Mouse (Mus musculus) limb, embryonic 15.5 days (tissue): ENCODE results near the gene Daam2. TPM values are rescaled to one million over a fixed set of nuclear protein-coding genes. Genes with fewer than 3 reads are reported as not detected.

Experiments
- ATAC-seq: fragments of 200-750 bp; cut with Nextera tagmentation; 2 replicates; pipeline ENCODE4 v1.8.0; 2017; ENCODE audit warnings: low read depth, moderate TSS enrichment; ENCODE audit not compliant: insufficient number of reproducible peaks, low FRiP score, low TSS enrichment
- H3K27ac ChIP-seq: fragments of 300-500 bp; sonication (generic); 2 replicates; pipeline ENCODE4 v1.5.1; 2015; ENCODE audit warnings: moderate library complexity, mild to moderate bottlenecking, inconsistent platforms
- H3K27me3 ChIP-seq: fragments of 300-500 bp; sonication (generic); 2 replicates; pipeline ENCODE4 v1.6.1; 2015; ENCODE audit warnings: inconsistent platforms
- H3K36me3 ChIP-seq: fragments of 300-500 bp; sonication (generic); 2 replicates; pipeline ENCODE4 v1.6.1; 2015; ENCODE audit warnings: inconsistent platforms
- H3K4me1 ChIP-seq: fragments of 300-500 bp; sonication (generic); 2 replicates; pipeline ENCODE4 v1.6.1; 2015; ENCODE audit warnings: inconsistent platforms
- H3K4me2 ChIP-seq: fragments of 300-500 bp; sonication (generic); 2 replicates; pipeline ENCODE4 v1.6.1; 2015; ENCODE audit warnings: mild to moderate bottlenecking, inconsistent platforms
- H3K4me3 ChIP-seq: fragments of 300-500 bp; sonication (generic); 2 replicates; pipeline ENCODE4 v1.5.1; 2015; ENCODE audit warnings: mild to moderate bottlenecking, inconsistent platforms
- H3K9ac ChIP-seq: fragments of 300-500 bp; sonication (generic); 2 replicates; pipeline ENCODE4 v1.6.1; 2015; ENCODE audit warnings: inconsistent platforms
- H3K9me3 ChIP-seq: fragments of 300-500 bp; sonication (generic); 2 replicates; pipeline ENCODE4 v1.6.1; 2016; ENCODE audit warnings: inconsistent platforms
- WGBS: fragments of 180-500 bp; shearing (Covaris S2); methylation state at CpG from one replicate; pipeline ENCODE4 v1.1.7; 2015; 5-methylcytosine and 5-hydroxymethylcytosine counted together
- polyA plus RNA-seq: library from polyadenylated mRNA; unstranded; fragments of >200 nt; fragmentation: Nextera tagmentation; extraction: Ambion mirVana; gene quantifications from 2 replicates; pipeline ENCODE4 v1.2.1, GENCODE M21; 2015

Daam2 gene
- polyA plus RNA-seq, 1 experiment from 2014 or later, result 9.9 TPM

DNA sequence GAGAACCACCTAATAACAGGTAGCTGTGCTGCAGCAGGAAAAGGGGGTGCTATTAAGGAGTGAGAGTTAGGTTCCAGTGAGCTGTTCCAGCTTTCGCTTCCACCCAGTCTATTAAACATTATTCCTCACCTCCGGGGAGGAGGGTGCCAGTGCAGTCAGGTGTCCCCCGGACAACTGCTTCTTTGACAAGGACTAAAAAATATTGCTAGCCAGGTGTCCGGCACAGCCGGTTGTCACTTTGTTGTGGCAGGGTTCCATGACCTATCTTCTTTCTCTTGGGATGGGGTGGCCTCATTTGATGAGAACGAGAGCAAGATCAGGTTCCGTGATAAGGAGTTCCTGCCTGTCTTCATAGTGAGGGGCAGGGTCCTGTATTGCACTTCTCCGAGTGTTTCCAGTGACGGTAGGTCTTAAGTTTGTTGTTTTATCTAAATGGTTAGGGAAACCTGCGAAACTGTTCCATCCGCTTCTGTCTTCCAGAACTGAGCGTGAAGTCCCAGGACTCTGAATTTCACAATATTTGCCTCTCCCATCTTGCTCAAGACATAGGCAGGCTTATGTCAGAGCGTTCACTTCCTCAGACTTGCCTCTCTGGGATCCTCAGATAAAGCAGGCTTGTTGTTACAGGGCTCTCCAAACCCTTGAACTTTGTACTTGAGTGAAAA, 135.3 kb downstream of the Daam2 start:
- Histone ChIP-seq H3K4me3 (peak overlapping the region; percentile 73), H3K9me3 (no peaks in the 10 kb centered on the region), H3K4me1 (peaks cover 37% of the 10 kb centered on the region), H3K9ac (peak overlapping the region; percentile 90), H3K27me3 (no peaks in the 10 kb centered on the region), H3K36me3 (no peaks in the 10 kb centered on the region; the same call in 1 of the 2 replicates), H3K27ac (peak overlapping the region; percentile 88), H3K4me2 (peak overlapping the region; percentile 79)
- WGBS, result 33% methylated on average over 13 of the region's 13 CpGs
- no peak for ATAC-seq

DNA sequence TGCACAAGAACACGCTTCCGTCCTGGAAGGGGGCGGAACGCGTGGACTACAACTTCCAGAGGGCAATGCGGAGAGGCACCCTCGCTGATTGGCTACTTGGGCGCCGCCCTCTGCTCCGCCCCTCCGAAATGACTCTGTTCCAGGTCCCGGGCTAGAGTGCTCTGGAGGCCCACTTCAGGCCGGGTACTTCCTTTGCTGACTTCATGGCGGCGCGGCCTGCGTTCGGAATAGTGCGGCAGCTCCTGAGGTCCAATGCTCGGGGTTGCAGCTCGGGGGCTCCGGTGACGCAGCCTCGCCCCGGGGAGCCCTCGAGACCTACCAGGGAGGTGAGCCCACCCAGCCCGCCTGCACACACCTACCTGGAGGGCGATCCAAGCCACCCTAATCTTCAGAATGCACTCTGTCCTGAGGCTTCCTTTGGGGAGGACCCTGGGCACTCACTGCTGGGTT, 135.9 kb downstream of the Daam2 start, which contains the start of gene Mocs1:
Mocs1 (plus strand) TSS at position 124 of the 450 bp plus-strand sequence.
- Histone ChIP-seq H3K4me2 (peak within 1 kb of the TSS; percentile 79), H3K27me3 (no peaks in the 10 kb centered on the region), H3K9me3 (no peaks in the 10 kb centered on the region), H3K27ac (peak within 1 kb of the TSS; percentile 88), H3K4me3 (peak within 1 kb of the TSS; percentile 73), H3K9ac (peak within 1 kb of the TSS; percentile 90), H3K36me3 (no peaks in the 10 kb centered on the region), H3K4me1 (peaks cover 37% of the 10 kb centered on the region)
- under 1% methylated on average over 28 of the region's 28 CpGs for WGBS
- ATAC-seq, result peak; percentile 96

DNA sequence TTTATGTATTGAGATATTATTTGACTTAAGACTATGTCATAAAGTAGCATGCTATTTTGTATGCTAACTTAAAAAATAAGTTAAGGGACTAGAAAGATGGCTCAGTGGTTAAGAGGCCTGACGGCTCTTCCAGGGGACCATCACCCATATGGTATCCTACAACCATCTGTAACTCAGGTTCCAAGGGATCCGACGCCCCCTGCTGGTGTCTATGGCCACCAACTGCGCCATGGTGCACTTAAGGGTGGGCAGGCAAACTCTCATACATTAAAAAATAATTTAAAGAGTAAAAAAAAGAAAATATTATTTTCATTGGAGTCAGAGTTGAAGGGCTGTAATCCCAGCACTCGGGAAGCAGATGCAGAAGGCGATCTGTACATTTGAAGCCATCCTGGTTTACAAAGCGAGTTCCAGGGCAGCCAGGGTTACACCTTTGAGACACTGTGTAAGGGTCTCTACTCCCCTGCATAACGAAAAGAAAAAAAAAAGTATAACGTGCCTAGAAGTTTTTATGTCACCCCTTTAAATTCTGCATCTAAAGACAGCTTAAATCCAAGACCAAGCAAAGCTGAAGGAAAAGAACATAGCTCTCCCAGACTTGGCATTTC, 136.4 kb downstream of the Daam2 start:
- peak; percentile 15; the same call in 1 of the 2 replicates for ATAC-seq
- 20% methylated on average over 9 of the region's 9 CpGs for WGBS
- Histone ChIP-seq H3K4me1 (peaks cover 32% of the 10 kb centered on the region), H3K27ac (no peak overlapping the region), H3K4me3 (peak overlapping the region; percentile 73), H3K4me2 (peak overlapping the region; percentile 79), H3K36me3 (no peaks in the 10 kb centered on the region), H3K9ac (no peak overlapping the region), H3K27me3 (no peaks in the 10 kb centered on the region), H3K9me3 (no peaks in the 10 kb centered on the region)

DNA sequence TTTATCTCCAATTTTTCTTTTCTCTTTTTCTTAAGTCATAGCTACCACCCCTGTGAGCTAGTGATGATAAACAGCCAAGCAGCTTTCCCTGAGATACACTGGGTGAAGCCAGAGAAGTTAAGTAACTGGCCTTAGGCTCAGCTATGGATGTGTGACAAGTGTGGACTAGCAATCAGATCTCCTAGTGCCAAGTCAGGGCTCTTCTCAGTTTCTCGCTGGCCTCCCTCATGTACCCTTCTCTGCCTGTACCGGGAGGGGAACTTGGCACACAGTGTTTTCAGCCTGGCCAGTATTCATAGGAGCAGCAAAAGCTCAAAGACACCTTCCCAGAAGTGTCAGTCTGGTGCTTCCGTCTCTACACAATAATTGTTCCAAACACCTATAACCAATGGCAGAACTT, 140.3 kb downstream of the Daam2 start:
- no peak for ATAC-seq
- H3K4me3 ChIP-seq, result no peak overlapping the region
- H3K4me1 ChIP-seq, result 0 out of 2 replicates have a peak, but pooled peaks cover 6% of the 10 kb centered on the region
- no peaks in the 10 kb centered on the region for H3K9me3 ChIP-seq
- no peak overlapping the region for H3K27ac ChIP-seq
- no peaks in the 10 kb centered on the region for H3K27me3 ChIP-seq
- H3K36me3 ChIP-seq, result no peaks in the 10 kb centered on the region
- no peak overlapping the region for H3K9ac ChIP-seq
- 84% methylated on average over 3 of the region's 3 CpGs for WGBS
- no peak overlapping the region for H3K4me2 ChIP-seq

DNA sequence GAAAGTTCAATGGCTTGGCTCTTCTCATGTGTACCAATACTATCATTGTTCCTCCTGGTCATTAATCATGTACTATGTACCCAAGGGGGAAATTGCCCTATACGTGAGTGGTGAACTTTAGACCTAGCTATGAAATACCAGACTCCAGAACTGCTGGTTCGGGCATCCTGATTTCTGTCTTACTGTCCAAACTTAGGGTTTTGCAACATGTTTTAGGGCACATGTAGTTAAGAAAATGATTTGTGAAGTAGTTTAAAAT, 141.1 kb downstream of the Daam2 start:
- no peak overlapping the region for H3K4me2 ChIP-seq
- 0 out of 2 replicates have a peak, but pooled peaks cover 4% of the 10 kb centered on the region for H3K4me1 ChIP-seq
- H3K9ac ChIP-seq, result no peak overlapping the region
- H3K36me3 ChIP-seq, result no peaks in the 10 kb centered on the region
- no peaks in the 10 kb centered on the region for H3K9me3 ChIP-seq
- H3K27ac ChIP-seq, result no peak overlapping the region
- H3K4me3 ChIP-seq, result no peak overlapping the region
- no peaks in the 10 kb centered on the region for H3K27me3 ChIP-seq
- no peak for ATAC-seq
- WGBS, result 76% methylated on average over 2 of the region's 2 CpGs

DNA sequence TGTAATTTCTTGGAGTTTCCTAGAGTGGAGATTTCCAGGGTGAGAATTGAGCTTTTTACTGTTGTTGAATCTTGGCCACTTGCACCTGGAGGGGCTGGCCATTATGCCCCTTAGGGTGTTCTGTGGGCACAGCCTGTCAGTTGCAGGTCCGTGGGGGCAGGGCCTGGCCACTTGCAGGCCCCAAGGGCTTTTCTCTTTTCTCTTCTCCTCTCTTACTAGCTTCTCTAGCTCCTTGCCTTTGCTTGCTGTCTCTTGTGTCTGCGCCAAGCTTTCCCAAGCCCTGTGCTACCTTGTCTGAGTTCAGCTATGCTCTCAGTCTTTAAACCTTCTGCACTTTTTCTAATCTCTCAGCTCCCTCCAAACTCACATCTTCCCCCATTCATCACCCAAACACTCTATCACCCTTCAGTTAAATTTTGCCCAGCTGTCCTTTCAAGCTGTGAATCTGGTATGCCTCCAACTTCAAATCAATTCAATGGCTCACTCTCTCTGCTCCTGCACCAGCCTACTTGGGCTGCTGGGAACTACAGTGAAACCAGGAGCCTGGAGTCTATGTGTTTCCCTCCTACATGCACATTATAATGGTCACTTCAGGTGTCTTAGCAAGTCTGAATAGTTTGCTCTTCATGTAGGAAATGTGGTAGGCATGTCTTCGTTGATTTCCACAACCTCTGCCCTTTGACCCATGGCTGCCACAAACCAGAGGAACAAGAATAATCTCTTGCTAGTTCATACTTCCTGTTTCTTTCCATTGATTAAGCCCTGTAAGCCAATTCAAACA, 141.7 kb downstream of the Daam2 start:
- Histone ChIP-seq H3K4me1 (no peaks in the 10 kb centered on the region), H3K9ac (no peak overlapping the region), H3K27me3 (no peaks in the 10 kb centered on the region), H3K4me2 (no peak overlapping the region), H3K9me3 (no peaks in the 10 kb centered on the region), H3K27ac (no peak overlapping the region), H3K4me3 (no peak overlapping the region), H3K36me3 (no peaks in the 10 kb centered on the region)
- WGBS, result 61% methylated on average over 3 of the region's 3 CpGs
- ATAC-seq, result no peak

DNA sequence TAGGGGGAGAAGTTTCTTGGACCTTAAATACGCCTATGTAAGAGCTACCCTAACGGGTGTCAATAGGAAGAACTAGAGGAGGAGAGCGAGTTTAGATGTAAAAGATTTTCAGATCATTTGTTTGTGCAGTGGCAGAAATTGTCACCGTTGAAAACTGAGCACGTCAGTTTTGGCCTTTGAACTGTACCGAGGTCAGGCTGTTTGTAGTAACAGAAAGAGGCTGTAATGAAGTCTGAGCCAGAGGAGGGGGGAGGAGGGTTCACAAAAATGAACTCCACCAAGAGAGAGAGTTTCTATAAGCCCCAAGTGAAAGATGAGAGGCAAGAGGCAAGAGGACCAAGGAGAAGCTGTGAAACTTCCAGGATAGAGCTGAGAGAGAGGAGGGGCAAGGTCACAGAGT, 144.3 kb downstream of the Daam2 start:
- Histone ChIP-seq H3K27me3 (no peaks in the 10 kb centered on the region), H3K27ac (no peak overlapping the region), H3K4me3 (no peak overlapping the region), H3K4me2 (no peak overlapping the region), H3K4me1 (no peaks in the 10 kb centered on the region), H3K36me3 (no peaks in the 10 kb centered on the region), H3K9ac (no peak overlapping the region), H3K9me3 (no peaks in the 10 kb centered on the region)
- no peak for ATAC-seq
- 59% methylated on average over 6 of the region's 6 CpGs for WGBS

DNA sequence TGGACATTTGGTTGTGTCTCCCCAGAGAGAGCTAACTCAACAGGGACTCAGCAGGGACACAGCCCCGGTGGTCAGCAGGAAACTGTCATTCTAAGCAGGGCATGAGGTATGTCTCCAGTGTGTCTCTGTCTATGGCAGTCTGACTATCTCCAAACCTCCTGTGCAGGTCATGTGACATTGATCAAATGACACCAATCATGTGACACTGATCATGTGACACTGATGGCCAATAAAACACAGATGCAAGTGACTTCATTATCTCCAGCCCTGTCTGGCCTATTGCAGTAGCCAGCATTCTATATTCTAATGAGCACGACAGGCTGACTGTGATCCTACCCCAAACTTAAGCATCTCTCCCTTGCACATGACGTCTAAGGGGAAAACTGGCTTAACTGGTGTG, 147.9 kb downstream of the Daam2 start:
- Histone ChIP-seq H3K4me1 (no peaks in the 10 kb centered on the region), H3K9ac (no peak overlapping the region), H3K9me3 (no peaks in the 10 kb centered on the region), H3K27me3 (no peaks in the 10 kb centered on the region), H3K27ac (no peak overlapping the region), H3K4me3 (no peak overlapping the region), H3K4me2 (no peak overlapping the region), H3K36me3 (no peaks in the 10 kb centered on the region)
- no peak for ATAC-seq
- 71% methylated on average over 3 of the region's 3 CpGs for WGBS

DNA sequence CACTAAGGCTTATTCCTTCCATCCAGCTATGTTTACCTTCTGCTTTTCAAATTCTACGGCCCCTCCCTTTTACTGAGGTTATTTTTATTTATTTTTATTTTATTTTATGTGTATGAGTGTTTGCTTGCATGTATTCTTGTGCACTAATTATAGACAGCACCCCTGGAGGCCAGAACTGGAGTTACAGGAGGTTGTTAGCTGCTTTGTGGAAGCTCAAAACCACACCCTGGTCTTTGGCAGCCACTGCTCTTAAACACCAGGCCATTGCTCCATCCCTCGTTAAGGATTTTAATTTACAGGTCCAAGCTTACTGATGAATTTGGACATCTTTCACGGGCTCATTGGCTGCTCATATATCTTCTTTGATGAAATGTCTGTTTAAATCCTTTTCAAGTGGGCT, 150.6 kb downstream of the Daam2 start:
- Histone ChIP-seq H3K36me3 (no peaks in the 10 kb centered on the region), H3K4me2 (no peak overlapping the region), H3K27me3 (no peaks in the 10 kb centered on the region), H3K9me3 (no peaks in the 10 kb centered on the region), H3K9ac (no peak overlapping the region), H3K27ac (no peak overlapping the region), H3K4me1 (no peaks in the 10 kb centered on the region), H3K4me3 (no peak overlapping the region)
- ATAC-seq, result no peak
- 55% methylated on average over 3 of the region's 3 CpGs for WGBS

DNA sequence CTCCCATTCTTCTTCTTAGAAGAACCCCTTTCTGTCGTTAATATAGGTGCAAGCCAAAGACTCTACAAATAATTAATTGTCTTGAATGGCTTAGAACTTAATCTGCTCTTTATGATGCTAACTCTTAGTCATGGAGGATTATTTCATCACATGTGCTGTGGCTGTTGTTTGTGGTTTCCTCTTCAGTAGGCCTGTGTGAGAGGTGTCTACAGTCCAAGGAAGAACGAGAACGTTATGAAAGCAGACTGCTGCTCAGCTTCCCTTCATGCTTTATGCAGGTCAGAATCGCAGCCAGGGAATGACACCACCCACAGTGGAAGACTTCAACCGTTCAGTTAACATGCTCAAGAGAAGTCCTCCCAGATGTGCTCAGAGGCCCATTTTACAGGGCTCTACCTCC, 151.2 kb downstream of the Daam2 start:
- no peaks in the 10 kb centered on the region for H3K27me3 ChIP-seq
- H3K4me2 ChIP-seq, result no peak overlapping the region
- H3K27ac ChIP-seq, result no peak overlapping the region
- 80% methylated on average over 5 of the region's 5 CpGs for WGBS
- no peaks in the 10 kb centered on the region for H3K4me1 ChIP-seq
- H3K9me3 ChIP-seq, result no peaks in the 10 kb centered on the region
- ATAC-seq, result no peak
- H3K9ac ChIP-seq, result no peak overlapping the region
- no peaks in the 10 kb centered on the region for H3K36me3 ChIP-seq
- no peak overlapping the region for H3K4me3 ChIP-seq
